ENCODE assay signal across 10 mouse cellular contexts in genomic region chr1:180976110-180976679, GRCm38 (mm10). TPM values are rescaled to one million over a fixed set of nuclear protein-coding genes. Genes with fewer than 3 reads are reported as not detected.
A peak's percentile ranks its signal among the peaks of the same experiment; 100 is the strongest.
DNase-seq lines count a peak whose midpoint lies in the region; ATAC-seq and TF ChIP-seq lines count a peak whose summit lies in the region.
"Had no signal": no experiment of that assay in that cellular context is flagged by ENCODE, and none has a peak within 500 bp of the region (broad histone marks: within the 10 kb centered on the region; RNA-seq: fewer than 3 reads in every experiment).

No protein-coding gene starts in this region.

- H3K27ac ChIP-seq in intestine, postnatal 0 days (ENCODE audit: low read depth, low read length), result no peak overlapping the region
- H3K27ac ChIP-seq in intestine, embryonic 15.5 days, result no peak overlapping the region
- H3K27ac ChIP-seq in CH12.LX (ENCODE audit: insufficient read depth, low read depth), result no peak overlapping the region
- no peak overlapping the region for H3K27ac ChIP-seq in bone marrow, adult 2 months (ENCODE audit: control insufficient read depth, insufficient read depth, low read depth, low read length, poor library complexity)
- no peak overlapping the region for H3K27ac ChIP-seq in liver, embryonic 14.5 days
- no peak overlapping the region for H3K27ac ChIP-seq in stomach, postnatal 0 days (replicated peaks)

- peaks cover 27% of the 10 kb centered on the region; the same call in 1 of the 2 replicates for H3K36me3 ChIP-seq in intestine, postnatal 0 days (ENCODE audit: control insufficient read depth, insufficient read depth)
- H3K36me3 ChIP-seq in intestine, embryonic 15.5 days, result 0 out of 2 replicates have a peak, but pooled peaks cover 4% of the 10 kb centered on the region
- peaks cover 0 to 5% of the 10 kb centered on the region in 2 experiments for H3K36me3 ChIP-seq in CH12.LX (replicated peaks in 1 of 2; ENCODE audit: control insufficient read depth in 1 of 2, insufficient read depth in 1 of 2, low read length in 1 of 2)
- H3K36me3 ChIP-seq in liver, embryonic 14.5 days (replicated peaks; ENCODE audit: control insufficient read depth, insufficient read depth, low read depth), result no peaks in the 10 kb centered on the region
- H3K36me3 ChIP-seq in stomach, postnatal 0 days (ENCODE audit: control insufficient read depth, insufficient read depth, low read length), result peaks cover 19% of the 10 kb centered on the region

- no peaks in the 10 kb centered on the region for H3K4me1 ChIP-seq in intestine, postnatal 0 days (replicated peaks; ENCODE audit: control insufficient read depth, insufficient read depth, low read length)
- H3K4me1 ChIP-seq in intestine, embryonic 15.5 days (replicated peaks), result no peaks in the 10 kb centered on the region
- peaks cover 5 to 31% of the 10 kb centered on the region in 2 experiments for H3K4me1 ChIP-seq in CH12.LX (ENCODE audit: control insufficient read depth in 1 of 2, insufficient read depth in 2 of 2)
- no peaks in the 10 kb centered on the region; the same call in 1 of the 2 replicates for H3K4me1 ChIP-seq in bone marrow, adult 2 months (ENCODE audit: control insufficient read depth, insufficient read depth, low read length)
- peaks cover 0 to 4% of the 10 kb centered on the region in 2 experiments; a peak in 2 of 4 replicates for H3K4me1 ChIP-seq in liver, embryonic 14.5 days (replicated peaks; ENCODE audit: control insufficient read depth in 2 of 2, insufficient read depth in 2 of 2, low read length in 1 of 2)
- H3K4me1 ChIP-seq in stomach, postnatal 0 days (replicated peaks; ENCODE audit: control insufficient read depth, insufficient read depth), result no peaks in the 10 kb centered on the region

- H3K27me3 ChIP-seq in intestine, postnatal 0 days (replicated peaks; ENCODE audit: control insufficient read depth, insufficient read depth, low read length), result no peaks in the 10 kb centered on the region
- H3K27me3 ChIP-seq in intestine, embryonic 15.5 days (replicated peaks), result no peaks in the 10 kb centered on the region
- no peaks in the 10 kb centered on the region for H3K27me3 ChIP-seq in CH12.LX (replicated peaks)
- H3K27me3 ChIP-seq in liver, embryonic 14.5 days (ENCODE audit: control insufficient read depth, insufficient read depth, low read length), result no peaks in the 10 kb centered on the region
- no peaks in the 10 kb centered on the region for H3K27me3 ChIP-seq in stomach, postnatal 0 days (ENCODE audit: control insufficient read depth, insufficient read depth, low read length)

- DNase-seq in CH12.LX (ENCODE audit: extremely low read depth), result peak; percentile 62
- peak; percentile 31 to 44 (median 38) for DNase-seq in liver, embryonic 14.5 days (ENCODE audit: low read depth in 3 of 3, low spot score in 3 of 3)
- DNase-seq in stomach, postnatal 0 days (ENCODE audit: low spot score), result peak; percentile 68
- DNase-seq in right cerebral cortex, postnatal 10 days (ENCODE audit: low spot score in 2 of 2), result no peak
- DNase-seq in urinary bladder, adult 18-20 months (ENCODE audit: low spot score in 2 of 2), result no peak

- in situ Hi-C loops in CH12.LX (cut with MboI; ENCODE audit: low pct_ligation_motif_present, low pct_unique_long_range_greater_than_20kb, low sequenced_read_pairs), result no loop called here

- no peak for TF ChIP-seq POLR2A in CH12.LX (IDR thresholded peaks at IDR 0.05; ENCODE audit: low read depth, low read length)
- no peak for TF ChIP-seq POLR2A in bone marrow, adult 2 months (IDR thresholded peaks at IDR 0.05; ENCODE audit: borderline replicate concordance, control insufficient read depth, low read depth, low read length)

- peak; percentile 50 for TF ChIP-seq RAD21 in CH12.LX (IDR thresholded peaks at IDR 0.05; ENCODE audit: low read depth, low read length)

- H3K4me2 ChIP-seq in intestine, postnatal 0 days (replicated peaks; ENCODE audit: low read depth), result no peak overlapping the region
- no peak overlapping the region for H3K4me2 ChIP-seq in intestine, embryonic 15.5 days (replicated peaks)
- H3K4me2 ChIP-seq in CH12.LX (ENCODE audit: insufficient read depth, low read depth, poor library complexity, severe bottlenecking), result no peak overlapping the region
- H3K4me2 ChIP-seq in liver, embryonic 14.5 days (ENCODE audit: low read depth), result no peak overlapping the region
- H3K4me2 ChIP-seq in stomach, postnatal 0 days (replicated peaks; ENCODE audit: low read depth), result no peak overlapping the region

- H3K4me3 ChIP-seq in intestine, postnatal 0 days (ENCODE audit: low read depth, low read length), result no peak overlapping the region
- H3K4me3 ChIP-seq in intestine, embryonic 15.5 days (replicated peaks), result no peak overlapping the region
- no peak overlapping the region for H3K4me3 ChIP-seq in CH12.LX (replicated peaks in 1 of 3; ENCODE audit: low read depth in 2 of 3, low read length in 2 of 3, poor library complexity in 1 of 3)
- no peak overlapping the region for H3K4me3 ChIP-seq in bone marrow, adult 2 months (replicated peaks; ENCODE audit: control insufficient read depth, low read depth, low read length)
- H3K4me3 ChIP-seq in liver, embryonic 14.5 days (ENCODE audit: insufficient read depth in 1 of 2, low read depth in 2 of 2, low read length in 2 of 2), result no peak overlapping the region
- H3K4me3 ChIP-seq in stomach, postnatal 0 days (ENCODE audit: low read depth, low read length), result no peak overlapping the region
- H3K4me3 ChIP-seq: erythroblast, embryonic 14.5 days; megakaryocyte, embryonic 14.5 days had no signal

- TF ChIP-seq EP300 in CH12.LX (IDR thresholded peaks at IDR 0.05; ENCODE audit: low read length), result no peak
- no peak for TF ChIP-seq EP300 in liver, embryonic 14.5 days (IDR thresholded peaks at IDR 0.05; ENCODE audit: low read depth)
- no peak for TF ChIP-seq EP300 in stomach, postnatal 0 days (optimal IDR thresholded peaks at IDR 0.05)

- peak; percentile 90 for TF ChIP-seq CTCF in intestine, postnatal 0 days (IDR thresholded peaks at IDR 0.05; ENCODE audit: low read depth)
- TF ChIP-seq CTCF in CH12.LX (conservative IDR thresholded peaks at IDR 0.05 in 1 of 2, IDR thresholded peaks at IDR 0.05 in 1 of 2; ENCODE audit: low read depth in 2 of 2, low read length in 2 of 2), result peak; percentile 83 to 84
- peak; percentile 93 for TF ChIP-seq CTCF in bone marrow, adult 2 months (IDR thresholded peaks at IDR 0.05; ENCODE audit: control insufficient read depth, insufficient read depth, low read length)
- peak; percentile 98 for TF ChIP-seq CTCF in liver, embryonic 14.5 days (IDR thresholded peaks at IDR 0.05; ENCODE audit: low read depth)
- TF ChIP-seq CTCF in stomach, postnatal 0 days (IDR thresholded peaks at IDR 0.05; ENCODE audit: low read depth), result peak; percentile 90

- no peaks in the 10 kb centered on the region for H3K79me2 ChIP-seq in CH12.LX (replicated peaks; ENCODE audit: control insufficient read depth, extremely low read depth, insufficient read depth, poor library complexity, severe bottlenecking)

- WGBS in intestine, postnatal 0 days, result 65% methylated on average over 4 of the region's 4 CpGs
- 62% methylated on average over 4 of the region's 4 CpGs for WGBS in intestine, embryonic 15.5 days
- 65% methylated on average over 4 of the region's 4 CpGs for WGBS in bone marrow, adult 2 months
- WGBS in liver, embryonic 14.5 days (ENCODE audit: insufficient replicate concordance), result 46% methylated on average over 4 of the region's 4 CpGs
- WGBS in stomach, postnatal 0 days, result 60% methylated on average over 3 of the region's 4 CpGs

- no peak for ATAC-seq in intestine, postnatal 0 days
- no peak for ATAC-seq in intestine, embryonic 15.5 days
- ATAC-seq in liver, embryonic 14.5 days (ENCODE audit: insufficient read depth), result no peak
- ATAC-seq in stomach, postnatal 0 days (ENCODE audit: low FRiP score, low TSS enrichment), result no peak

- H3K9me3 ChIP-seq in intestine, postnatal 0 days (ENCODE audit: control insufficient read depth), result no peaks in the 10 kb centered on the region
- H3K9me3 ChIP-seq in intestine, embryonic 15.5 days, result no peaks in the 10 kb centered on the region
- H3K9me3 ChIP-seq in CH12.LX (replicated peaks; ENCODE audit: low read length), result peaks cover 3% of the 10 kb centered on the region
- no peaks in the 10 kb centered on the region for H3K9me3 ChIP-seq in liver, embryonic 14.5 days (ENCODE audit: control insufficient read depth, low read length)
- H3K9me3 ChIP-seq in stomach, postnatal 0 days (ENCODE audit: control insufficient read depth, low read length), result no peaks in the 10 kb centered on the region

- dilution Hi-C loops in CH12.LX (cut with MboI; ENCODE audit: extremely low pct_ligation_motif_present, extremely low pct_unique_long_range_greater_than_20kb, low sequenced_read_pairs), result no loop called here

- H3K9ac ChIP-seq in intestine, postnatal 0 days (ENCODE audit: low read depth, low read length), result no peak overlapping the region
- H3K9ac ChIP-seq in intestine, embryonic 15.5 days, result no peak overlapping the region
- no peak overlapping the region for H3K9ac ChIP-seq in CH12.LX (ENCODE audit: insufficient read depth, low read depth)
- H3K9ac ChIP-seq in liver, embryonic 14.5 days (replicated peaks), result no peak overlapping the region
- H3K9ac ChIP-seq in stomach, postnatal 0 days (ENCODE audit: low read length), result no peak overlapping the region

RNA-seq across cellular contexts. Expression of gene Tmem63a, which starts 34.1 kb away (rescaled TPM):
- polyA plus RNA-seq in intestine, postnatal 0 days (2015; fragmentation: Nextera tagmentation; extraction: Ambion mirVana), result 9.5 and 10.2 TPM in 2 replicates
- 15.0 and 15.8 TPM in 2 replicates for polyA plus RNA-seq in intestine, embryonic 15.5 days (2015; fragmentation: Nextera tagmentation; extraction: Ambion mirVana)
- total RNA-seq in CH12.LX (2012; rRNA removed) (2.2 and 2.6 TPM in 2 replicates), CH12.LX (2014; rRNA removed) (0.89 and 1.1 TPM in 2 replicates)
- 3.0 TPM in 2 replicates for polyA plus RNA-seq in CH12.LX (2012; ENCODE audit: insufficient read length, low read depth)
- 20.7 and 32.8 TPM in 2 replicates for polyA plus RNA-seq in bone marrow, adult 2 months (2011; ENCODE audit: insufficient read depth, insufficient read length, low replicate concordance, missing spikeins)
- polyA plus RNA-seq in liver, embryonic 14.5 days (2012; rRNA removed), result 6.8 and 7.2 TPM in 2 replicates
- polyA plus RNA-seq in liver, embryonic 14.5 days (2014; fragmentation: Nextera tagmentation; extraction: Ambion mirVana), result 4.3 and 4.6 TPM in 2 replicates
- polyA plus RNA-seq in stomach, postnatal 0 days (2015; fragmentation: Nextera tagmentation; extraction: Ambion mirVana), result 35.2 and 36.7 TPM in 2 replicates

RNA-seq across cellular contexts. Expression of gene Lefty1, which starts 41.4 kb away (rescaled TPM):
- polyA plus RNA-seq in intestine, postnatal 0 days (2015; fragmentation: Nextera tagmentation; extraction: Ambion mirVana), result 0.90 and 1.3 TPM in 2 replicates
- polyA plus RNA-seq in intestine, embryonic 15.5 days (2015; fragmentation: Nextera tagmentation; extraction: Ambion mirVana), result 2.2 and 2.4 TPM in 2 replicates
- total RNA-seq in CH12.LX (2012; rRNA removed), result 0.17 TPM in 1 of 2 replicates, not detected in the other
- total RNA-seq in CH12.LX (2014; rRNA removed), result 0.14 TPM in 1 of 2 replicates, not detected in the other
- 0.15 TPM in 1 of 2 replicates, not detected in the other for polyA plus RNA-seq in CH12.LX (2012; ENCODE audit: insufficient read length, low read depth)
- 2.6 TPM in 2 replicates for polyA plus RNA-seq in bone marrow, adult 2 months (2011; ENCODE audit: insufficient read depth, insufficient read length, low replicate concordance, missing spikeins)
- polyA plus RNA-seq in liver, embryonic 14.5 days (2012; rRNA removed), result 9.2 and 9.5 TPM in 2 replicates
- 4.9 and 5.6 TPM in 2 replicates for polyA plus RNA-seq in liver, embryonic 14.5 days (2014; fragmentation: Nextera tagmentation; extraction: Ambion mirVana)
- polyA plus RNA-seq in stomach, postnatal 0 days (2015; fragmentation: Nextera tagmentation; extraction: Ambion mirVana), result 6.1 TPM in 2 replicates

RNA-seq across cellular contexts. Expression of gene Ephx1, which starts 44.5 kb away (rescaled TPM):
- 4.3 and 4.9 TPM in 2 replicates for polyA plus RNA-seq in intestine, postnatal 0 days (2015; fragmentation: Nextera tagmentation; extraction: Ambion mirVana)
- 3.6 and 4.0 TPM in 2 replicates for polyA plus RNA-seq in intestine, embryonic 15.5 days (2015; fragmentation: Nextera tagmentation; extraction: Ambion mirVana)
- total RNA-seq in CH12.LX (2012; rRNA removed) (7.5 and 12.0 TPM in 2 replicates), CH12.LX (2014; rRNA removed) (9.8 and 10.7 TPM in 2 replicates)
- polyA plus RNA-seq in CH12.LX (2012; ENCODE audit: insufficient read length, low read depth), result 20.7 and 21.5 TPM in 2 replicates
- polyA plus RNA-seq in bone marrow, adult 2 months (2011; ENCODE audit: insufficient read depth, insufficient read length, low replicate concordance, missing spikeins), result 7.2 and 13.4 TPM in 2 replicates
- 2.8 and 2.9 TPM in 2 replicates for polyA plus RNA-seq in liver, embryonic 14.5 days (2012; rRNA removed)
- 4.2 and 4.8 TPM in 2 replicates for polyA plus RNA-seq in liver, embryonic 14.5 days (2014; fragmentation: Nextera tagmentation; extraction: Ambion mirVana)
- 30.0 and 32.2 TPM in 2 replicates for polyA plus RNA-seq in stomach, postnatal 0 days (2015; fragmentation: Nextera tagmentation; extraction: Ambion mirVana)
- polyA plus RNA-seq: erythroblast, embryonic 14.5 days had no signal

Comparison
In these comparisons a context has a peak if more than half of its experiments do, and no peak if none do; other contexts are left out.
1. DNase-seq: peak in CH12.LX (single experiment), liver, embryonic 14.5 days (3 of 3) and stomach, postnatal 0 days (single experiment); none in right cerebral cortex, postnatal 10 days (0 of 2) and urinary bladder, adult 18-20 months (0 of 2).
2. Peak in every context shown above with its lines, with median percentiles within 50 percentile points of each other: CTCF ChIP-seq.